Mouse (Mus musculus): ENCODE measurements around the gene Cct4.

DNA sequence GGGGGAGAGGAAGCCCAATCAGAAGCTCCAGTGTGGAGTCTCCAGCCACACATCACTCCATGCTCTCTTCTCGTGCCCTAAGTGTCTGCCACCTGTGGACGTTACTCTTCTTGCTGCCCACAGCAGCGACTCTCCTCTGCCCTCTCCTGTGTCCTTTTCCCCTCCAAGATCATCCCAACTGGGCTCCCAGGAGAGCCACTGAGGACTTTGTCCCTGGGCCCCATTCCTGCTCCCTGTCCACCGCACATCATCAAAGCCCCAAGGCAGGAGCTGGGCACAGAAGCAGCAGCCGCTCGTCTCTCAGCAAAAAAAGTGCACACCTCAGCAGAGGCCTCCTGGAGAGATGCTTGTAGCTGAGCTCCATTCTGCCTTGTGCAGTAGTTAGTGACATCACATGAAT, 24.7 kb downstream of the Cct4 start:
- TF ChIP-seq CTCF (IDR thresholded peaks at IDR 0.05; ENCODE audit: extremely low read depth, insufficient read length, insufficient replicate concordance, low read depth, low read length) (no peak), POLR2A (IDR thresholded peaks at IDR 0.05; ENCODE audit: low read depth, low read length) (no peak)
